In the genomic region with DNA sequence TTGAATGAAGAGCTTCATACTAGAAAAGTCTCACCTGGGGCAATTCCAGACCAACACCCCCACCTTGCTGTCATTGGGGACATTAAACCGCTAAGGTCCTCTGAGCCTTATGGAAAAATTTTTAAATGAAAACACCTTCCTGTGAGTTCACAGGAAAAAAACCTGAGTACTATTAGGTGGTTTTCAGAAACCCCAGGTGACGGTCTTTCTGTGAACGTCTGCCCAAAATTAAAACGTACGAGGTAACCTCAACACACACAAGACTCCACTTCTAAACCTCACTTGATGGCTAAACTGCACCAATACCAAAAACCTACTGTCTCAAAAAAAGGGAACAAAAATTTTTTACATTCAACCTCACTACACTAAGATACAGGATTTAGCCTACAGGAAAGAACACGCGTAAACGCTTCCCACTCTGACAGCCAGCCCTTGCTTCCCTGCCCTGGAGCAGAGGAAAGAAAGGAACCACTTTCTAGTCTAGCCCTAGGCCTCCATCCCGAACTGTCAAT, we compare ENCODE assay signal across 8 mouse cellular contexts. TPM values are rescaled to one million over a fixed set of nuclear protein-coding genes. Genes with fewer than 3 reads are reported as not detected.
DNase-seq lines count a peak whose midpoint lies in the region; ATAC-seq and TF ChIP-seq lines count a peak whose summit lies in the region.

No protein-coding gene starts in this region.

- no peaks in the 10 kb centered on the region for H3K27me3 ChIP-seq in liver, adult 2 months (ENCODE audit: control insufficient read depth, insufficient read depth, low read length)
- no peaks in the 10 kb centered on the region for H3K27me3 ChIP-seq in embryonic facial prominence, embryonic 12.5 days
- H3K27me3 ChIP-seq in intestine, embryonic 16.5 days (replicated peaks; ENCODE audit: control insufficient read depth, insufficient read depth, low read length), result no peaks in the 10 kb centered on the region
- H3K27me3 ChIP-seq in neural tube, embryonic 14.5 days (ENCODE audit: control insufficient read depth, insufficient read depth, low read length), result no peaks in the 10 kb centered on the region

- 2% methylated on average over 9 of the region's 9 CpGs for WGBS in liver, adult 2 months
- 2% methylated on average over 9 of the region's 9 CpGs for WGBS in embryonic facial prominence, embryonic 12.5 days
- WGBS in intestine, embryonic 16.5 days, result 2% methylated on average over 9 of the region's 9 CpGs
- WGBS in neural tube, embryonic 14.5 days, result 3% methylated on average over 9 of the region's 9 CpGs

- peak; percentile 37 for DNase-seq in liver, adult 2 months (ENCODE audit: extremely low read depth, low read depth, low spot score)
- no peak for DNase-seq in liver
- no peak for DNase-seq in cerebellum, adult 9-11 months
- DNase-seq in embryo, embryonic 11 days, result no peak
- DNase-seq in lung, postnatal 36 days, result no peak

- H3K79me2 ChIP-seq in liver, adult 2 months (ENCODE audit: control insufficient read depth, insufficient read depth, low read length), result peaks cover 50% of the 10 kb centered on the region

- H3K27ac ChIP-seq in liver, adult 2 months (replicated peaks; ENCODE audit: insufficient read depth, low read depth, low read length), result peak overlapping the region; percentile 97
- H3K27ac ChIP-seq in embryonic facial prominence, embryonic 12.5 days, result 0 out of 2 replicates have a peak overlapping the region, but pooled peaks have one; percentile 92
- peak overlapping the region; percentile 94 for H3K27ac ChIP-seq in intestine, embryonic 16.5 days (ENCODE audit: low read length)
- peak overlapping the region; percentile 95 for H3K27ac ChIP-seq in neural tube, embryonic 14.5 days (ENCODE audit: low read depth, low read length)

- H3K36me3 ChIP-seq in liver, adult 2 months (ENCODE audit: control insufficient read depth, insufficient read depth, low read length), result no peaks in the 10 kb centered on the region
- H3K36me3 ChIP-seq in embryonic facial prominence, embryonic 12.5 days, result peaks cover 12% of the 10 kb centered on the region
- no peaks in the 10 kb centered on the region for H3K36me3 ChIP-seq in intestine, embryonic 16.5 days (ENCODE audit: control insufficient read depth, insufficient read depth, low read length)
- H3K36me3 ChIP-seq in neural tube, embryonic 14.5 days (ENCODE audit: control insufficient read depth, insufficient read depth, low read length), result no peaks in the 10 kb centered on the region

- peaks cover 39% of the 10 kb centered on the region for H3K4me1 ChIP-seq in liver, adult 2 months (ENCODE audit: control insufficient read depth, insufficient read depth, low read length)
- peaks cover 36% of the 10 kb centered on the region for H3K4me1 ChIP-seq in embryonic facial prominence, embryonic 12.5 days
- peaks cover 34% of the 10 kb centered on the region for H3K4me1 ChIP-seq in intestine, embryonic 16.5 days (ENCODE audit: control insufficient read depth, insufficient read depth, low read length)
- peaks cover 33% of the 10 kb centered on the region for H3K4me1 ChIP-seq in neural tube, embryonic 14.5 days (ENCODE audit: control insufficient read depth, insufficient read depth, low read length)

- peak overlapping the region; percentile 96 for H3K4me3 ChIP-seq in liver, adult 2 months (ENCODE audit: insufficient read depth, low read depth, low read length)
- H3K4me3 ChIP-seq in embryonic facial prominence, embryonic 12.5 days, result peak overlapping the region; percentile 97
- H3K4me3 ChIP-seq in intestine, embryonic 16.5 days (ENCODE audit: low read length), result peak overlapping the region; percentile 92
- peak overlapping the region; percentile 85 for H3K4me3 ChIP-seq in neural tube, embryonic 14.5 days (ENCODE audit: low read depth, low read length)

- peak overlapping the region; percentile 94 for H3K4me2 ChIP-seq in embryonic facial prominence, embryonic 12.5 days (replicated peaks)
- H3K4me2 ChIP-seq in intestine, embryonic 16.5 days (ENCODE audit: low read depth, low read length), result peak overlapping the region; percentile 92
- H3K4me2 ChIP-seq in neural tube, embryonic 14.5 days (ENCODE audit: low read depth, low read length), result peak overlapping the region; percentile 94

- no peak for ATAC-seq in embryonic facial prominence, embryonic 12.5 days (ENCODE audit: insufficient number of reproducible peaks, insufficient read depth, low FRiP score, low TSS enrichment)
- ATAC-seq in intestine, embryonic 16.5 days, result no peak
- no peak for ATAC-seq in neural tube, embryonic 14.5 days (ENCODE audit: low read depth)

- no peaks in the 10 kb centered on the region for H3K9me3 ChIP-seq in embryonic facial prominence, embryonic 12.5 days
- no peaks in the 10 kb centered on the region for H3K9me3 ChIP-seq in intestine, embryonic 16.5 days (ENCODE audit: control insufficient read depth, low read length)
- no peaks in the 10 kb centered on the region for H3K9me3 ChIP-seq in neural tube, embryonic 14.5 days (ENCODE audit: control insufficient read depth, low read length)

- H3K9ac ChIP-seq in liver, adult 2 months (ENCODE audit: low read depth, low read length), result peak overlapping the region; percentile 98
- peak overlapping the region; percentile 90 for H3K9ac ChIP-seq in embryonic facial prominence, embryonic 12.5 days
- peak overlapping the region; percentile 89 for H3K9ac ChIP-seq in intestine, embryonic 16.5 days (ENCODE audit: low read depth, low read length)
- H3K9ac ChIP-seq in neural tube, embryonic 14.5 days (replicated peaks; ENCODE audit: low read depth, low read length), result peak overlapping the region; percentile 83

- no peak for TF ChIP-seq CTCF in liver, adult 2 months (IDR thresholded peaks at IDR 0.05; ENCODE audit: low read depth, low read length)

- no peak for TF ChIP-seq POLR2A in liver, adult 2 months (IDR thresholded peaks at IDR 0.05; ENCODE audit: extremely low read depth, insufficient read depth, low read length)

RNA-seq across cellular contexts. Expression of a gene that starts 0.6 kb away (rescaled TPM):
- 74.1 and 81.0 TPM in 2 replicates for total RNA-seq in liver, adult 2 months (2014; rRNA removed)
- polyA plus RNA-seq in liver, adult 2 months (2012; rRNA removed), result 40.5 and 48.3 TPM in 2 replicates
- polyA plus RNA-seq in embryonic facial prominence, embryonic 12.5 days (2016; fragmentation: Nextera tagmentation; extraction: Ambion mirVana), result 124 TPM in 2 replicates
- polyA plus RNA-seq in intestine, embryonic 16.5 days (2015; fragmentation: Nextera tagmentation; extraction: Ambion mirVana), result 101 and 115 TPM in 2 replicates
- 73.5 and 85.4 TPM in 2 replicates for polyA plus RNA-seq in neural tube, embryonic 14.5 days (2014; fragmentation: Nextera tagmentation; extraction: Ambion mirVana)

RNA-seq across cellular contexts. Expression of a gene that starts 1.5 kb away (rescaled TPM):
- total RNA-seq in liver, adult 2 months (2014; rRNA removed), result 8.7 and 8.9 TPM in 2 replicates
- polyA plus RNA-seq in liver, adult 2 months (2012; rRNA removed), result 9.9 and 11.0 TPM in 2 replicates
- 6.2 and 6.6 TPM in 2 replicates for polyA plus RNA-seq in embryonic facial prominence, embryonic 12.5 days (2016; fragmentation: Nextera tagmentation; extraction: Ambion mirVana)
- 2.7 and 3.7 TPM in 2 replicates for polyA plus RNA-seq in intestine, embryonic 16.5 days (2015; fragmentation: Nextera tagmentation; extraction: Ambion mirVana)
- polyA plus RNA-seq in neural tube, embryonic 14.5 days (2014; fragmentation: Nextera tagmentation; extraction: Ambion mirVana), result 10.4 and 11.9 TPM in 2 replicates
